Mouse (Mus musculus) urinary bladder, postnatal 4 days (tissue): ENCODE measurements around the gene Fzr1.

ENCODE experiments used
- DNase-seq, 2 experiments: peaks; one replicate each; pipeline ENCODE4 v3.0.0; 2021 to 2022; ENCODE audit warnings: low spot score in 2 of 2

Gene Fzr1

GRCm38 (mm10) chr10:81402227-81402765 is 24.0 kb upstream of the Fzr1 start:
- no peak for DNase-seq

GRCm38 (mm10) chr10:81401521-81402226 is 23.4 kb upstream of the Fzr1 start:
- peak; percentile 79 to 81 for DNase-seq

- DNase-seq: no peak
Measured at GRCm38 (mm10) chr10:81401205-81401520, 22.8 kb upstream of the Fzr1 start.

- DNase-seq: no peak
Measured at GRCm38 (mm10) chr10:81400371-81401204, 22.3 kb upstream of the Fzr1 start.

GRCm38 (mm10) chr10:81399798-81400308 is 21.5 kb upstream of the Fzr1 start:
- no peak for DNase-seq

- DNase-seq: no peak
Measured at GRCm38 (mm10) chr10:81399296-81399695, 21.0 kb upstream of the Fzr1 start.

GRCm38 (mm10) chr10:81396749-81397148 is 18.4 kb upstream of the Fzr1 start:
- DNase-seq: no peak

GRCm38 (mm10) chr10:81395865-81396264 is 17.5 kb upstream of the Fzr1 start:
- no peak for DNase-seq

- peak in 1 of 2 experiments; percentile 77 for DNase-seq
Measured at GRCm38 (mm10) chr10:81395127-81395526, 16.8 kb upstream of the Fzr1 start.

GRCm38 (mm10) chr10:81393456-81394063 is 15.2 kb upstream of the Fzr1 start:
- DNase-seq: no peak

- no peak for DNase-seq
Measured at GRCm38 (mm10) chr10:81392781-81393185, 14.5 kb upstream of the Fzr1 start, which contains the start of gene Smim24. Gene Smim24 (plus strand): TSS chr10:81393051.

GRCm38 (mm10) chr10:81392270-81392669 is 14.0 kb upstream of the Fzr1 start:
- DNase-seq: no peak

- no peak for DNase-seq
Measured at GRCm38 (mm10) chr10:81390678-81390965, 12.3 kb upstream of the Fzr1 start.

- peak in 1 of 2 experiments; percentile 82 for DNase-seq
Measured at GRCm38 (mm10) chr10:81389801-81390677, 11.7 kb upstream of the Fzr1 start.

- DNase-seq: no peak
Measured at GRCm38 (mm10) chr10:81389373-81389772, 11.1 kb upstream of the Fzr1 start.

- no peak for DNase-seq
Measured at GRCm38 (mm10) chr10:81388505-81389055, 10.3 kb upstream of the Fzr1 start, which contains the start of gene Gm48552. Gene Gm48552 (plus strand): TSS chr10:81389005.

- no peak for DNase-seq
Measured at GRCm38 (mm10) chr10:81387716-81388115, 9.4 kb upstream of the Fzr1 start.

GRCm38 (mm10) chr10:81385603-81386306 is 7.4 kb upstream of the Fzr1 start:
- DNase-seq: no peak

GRCm38 (mm10) chr10:81384605-81384982 is 6.3 kb upstream of the Fzr1 start:
- DNase-seq: no peak
